Mouse (Mus musculus): ENCODE results near the gene Ptpn18. TPM values are rescaled to one million over a fixed set of nuclear protein-coding genes. Genes with fewer than 3 reads are reported as not detected.
A peak's percentile ranks its signal among the peaks of the same experiment; 100 is the strongest.

Ptpn18 gene
- polyA plus RNA-seq, 1 experiment from 2014 or later, result 43.2 TPM

DNA sequence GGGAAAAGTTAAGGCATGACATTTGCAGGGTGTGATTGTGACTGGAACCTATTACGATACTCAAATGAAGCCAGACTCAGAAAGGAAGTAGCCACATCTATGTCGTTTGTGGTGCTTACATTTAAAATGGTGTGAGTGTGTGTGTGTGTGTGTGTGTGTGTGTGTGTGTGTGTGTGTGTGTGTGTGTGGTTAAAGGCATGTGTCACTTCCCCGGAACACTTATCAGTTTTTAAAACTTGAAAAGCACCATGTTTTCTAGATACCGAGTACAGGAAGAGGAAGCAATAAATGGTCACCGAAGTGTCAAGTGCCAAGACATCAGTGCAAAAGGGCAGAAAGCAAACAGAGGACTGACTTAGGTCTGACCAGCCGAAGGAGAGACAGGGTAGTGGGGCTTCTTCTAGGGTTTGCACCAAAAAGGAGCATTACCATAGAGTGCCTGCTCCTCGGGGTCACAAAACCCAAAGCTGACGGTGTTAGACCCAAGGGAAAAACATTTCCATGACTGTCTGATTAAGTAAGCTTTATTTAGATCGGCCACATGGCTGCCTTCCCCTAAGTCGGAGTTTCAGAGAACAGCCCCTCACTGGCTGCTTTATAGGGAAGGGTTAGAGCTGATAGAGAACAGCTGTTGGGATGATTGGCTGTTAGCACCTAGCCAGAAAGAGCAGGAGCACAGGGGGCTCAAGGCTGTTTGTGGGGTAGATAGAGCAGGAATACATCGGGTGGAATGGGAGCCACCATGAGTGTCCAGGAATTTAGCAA lies 19.5 kb downstream of the Ptpn18 start:
- WGBS, result 27% methylated on average over 11 of the region's 11 CpGs
- H3K4me1 ChIP-seq (replicated peaks; ENCODE audit: control insufficient read depth, insufficient read depth, low read length), result peaks cover 4% of the 10 kb centered on the region; the same call in 1 of the 2 replicates
- peak; percentile 45 for ATAC-seq (ENCODE audit: low read depth)

DNA sequence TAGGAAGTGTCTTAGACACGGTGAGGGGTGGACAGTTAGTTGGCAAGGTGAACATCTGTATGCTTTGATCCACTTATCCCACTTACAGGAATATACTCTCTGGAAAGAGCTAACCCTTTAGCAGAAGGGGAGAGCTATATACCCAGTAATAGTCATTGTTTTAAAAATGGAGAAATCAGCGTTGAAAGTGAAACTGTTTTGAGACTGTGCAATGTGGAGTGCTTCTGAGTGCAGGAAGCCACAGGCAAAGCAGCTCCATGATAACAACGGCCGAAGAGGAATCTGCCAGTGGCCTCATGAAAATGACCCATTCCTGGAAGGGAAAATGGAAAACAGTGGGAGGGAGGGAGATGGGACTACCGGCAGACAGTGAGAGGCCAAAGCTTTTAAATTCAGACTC lies 21.2 kb downstream of the Ptpn18 start:
- Histone ChIP-seq H3K4me2 (ENCODE audit: low read depth, low read length) (no peak overlapping the region), H3K4me3 (ENCODE audit: low read length) (no peak overlapping the region), H3K27ac (ENCODE audit: low read length) (no peak overlapping the region), H3K27me3 (ENCODE audit: control insufficient read depth, insufficient read depth, low read depth, low read length) (no peaks in the 10 kb centered on the region), H3K9me3 (ENCODE audit: control insufficient read depth, low read length) (no peaks in the 10 kb centered on the region), H3K4me1 (replicated peaks; ENCODE audit: control insufficient read depth, insufficient read depth, low read length) (peaks cover 8% of the 10 kb centered on the region), H3K36me3 (ENCODE audit: control insufficient read depth, insufficient read depth, low read length) (no peaks in the 10 kb centered on the region), H3K9ac (ENCODE audit: low read length) (no peak overlapping the region)
- 60% methylated on average over 5 of the region's 5 CpGs for WGBS
- no peak for ATAC-seq (ENCODE audit: low read depth)

More for the DNA sequence above, 19.5 kb downstream of the Ptpn18 start:
- H3K4me2 ChIP-seq (ENCODE audit: low read depth, low read length), result no peak overlapping the region
- no peaks in the 10 kb centered on the region for H3K9me3 ChIP-seq (ENCODE audit: control insufficient read depth, low read length)
- H3K4me3 ChIP-seq (ENCODE audit: low read length), result no peak overlapping the region
- no peak overlapping the region for H3K9ac ChIP-seq (ENCODE audit: low read length)
- H3K36me3 ChIP-seq (ENCODE audit: control insufficient read depth, insufficient read depth, low read length), result no peaks in the 10 kb centered on the region
- no peak overlapping the region for H3K27ac ChIP-seq (ENCODE audit: low read length)
- no peaks in the 10 kb centered on the region for H3K27me3 ChIP-seq (ENCODE audit: control insufficient read depth, insufficient read depth, low read depth, low read length)

DNA sequence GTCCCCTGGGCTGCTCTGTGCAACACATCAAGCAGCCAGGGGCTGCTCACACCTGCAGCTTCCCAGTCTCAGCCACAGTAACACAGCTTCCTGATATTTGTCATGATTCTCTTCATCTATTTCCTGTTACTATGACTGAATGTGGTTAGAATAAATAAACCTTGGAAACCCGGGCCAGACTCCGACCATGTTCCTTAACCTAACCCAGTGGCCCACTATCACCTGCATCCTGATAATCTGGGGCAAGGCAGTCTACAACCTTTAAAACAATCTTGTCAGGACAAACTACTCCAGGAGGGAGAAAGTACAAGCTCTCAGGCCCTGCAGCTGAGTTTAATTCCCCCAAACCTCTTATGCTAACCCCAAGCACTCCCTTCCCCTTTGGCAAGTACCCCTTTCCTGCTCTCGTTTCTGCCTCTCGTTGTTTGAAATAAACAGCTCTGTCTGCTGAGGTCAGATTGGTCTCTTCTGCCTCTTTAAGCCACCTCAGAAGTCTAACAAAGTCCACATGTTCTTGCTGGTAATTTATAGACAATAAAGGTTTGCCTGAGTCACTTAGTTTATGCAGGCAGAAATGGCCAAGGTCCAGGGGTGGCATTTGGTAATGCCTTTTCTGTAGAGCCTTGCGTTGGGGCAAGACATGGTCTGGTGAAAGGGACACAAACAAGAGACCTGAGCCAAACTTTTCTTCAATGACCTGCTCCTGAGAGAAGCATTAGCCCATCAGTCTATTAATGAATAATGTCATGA lies 22.5 kb downstream of the Ptpn18 start:
- no peaks in the 10 kb centered on the region for H3K36me3 ChIP-seq (ENCODE audit: control insufficient read depth, insufficient read depth, low read length)
- WGBS, result 32% methylated on average over 5 of the region's 5 CpGs
- peaks cover 8% of the 10 kb centered on the region for H3K4me1 ChIP-seq (replicated peaks; ENCODE audit: control insufficient read depth, insufficient read depth, low read length)
- no peak overlapping the region for H3K4me2 ChIP-seq (ENCODE audit: low read depth, low read length)
- H3K9ac ChIP-seq (ENCODE audit: low read length), result no peak overlapping the region
- H3K27me3 ChIP-seq (ENCODE audit: control insufficient read depth, insufficient read depth, low read depth, low read length), result no peaks in the 10 kb centered on the region
- no peak overlapping the region for H3K27ac ChIP-seq (ENCODE audit: low read length)
- ATAC-seq (ENCODE audit: low read depth), result no peak
- no peaks in the 10 kb centered on the region for H3K9me3 ChIP-seq (ENCODE audit: control insufficient read depth, low read length)
- no peak overlapping the region for H3K4me3 ChIP-seq (ENCODE audit: low read length)

- ATAC-seq (ENCODE audit: low read depth), result no peak
- Histone ChIP-seq H3K4me3 (ENCODE audit: low read length) (no peak overlapping the region), H3K4me1 (replicated peaks; ENCODE audit: control insufficient read depth, insufficient read depth, low read length) (peaks cover 4% of the 10 kb centered on the region; the same call in 1 of the 2 replicates), H3K9ac (ENCODE audit: low read length) (no peak overlapping the region), H3K9me3 (ENCODE audit: control insufficient read depth, low read length) (no peaks in the 10 kb centered on the region), H3K27ac (ENCODE audit: low read length) (no peak overlapping the region), H3K4me2 (ENCODE audit: low read depth, low read length) (no peak overlapping the region), H3K36me3 (ENCODE audit: control insufficient read depth, insufficient read depth, low read length) (no peaks in the 10 kb centered on the region), H3K27me3 (ENCODE audit: control insufficient read depth, insufficient read depth, low read depth, low read length) (no peaks in the 10 kb centered on the region)
- 61% methylated on average over 10 of the region's 10 CpGs for whole genome bisulfite sequencing
These were observed 24.9 kb downstream of the Ptpn18 start for GRCm38 (mm10) chr1:34484470-34484869.

GRCm38 (mm10) chr1:34485461-34486188 lies 26.1 kb downstream of the Ptpn18 start:
- no peak overlapping the region for H3K9ac ChIP-seq (ENCODE audit: low read length)
- ATAC-seq (ENCODE audit: low read depth), result peak; percentile 38; the same call in 1 of the 2 replicates
- WGBS, result 6% methylated on average over 25 of the region's 25 CpGs
- no peaks in the 10 kb centered on the region for H3K27me3 ChIP-seq (ENCODE audit: control insufficient read depth, insufficient read depth, low read depth, low read length)
- no peaks in the 10 kb centered on the region for H3K36me3 ChIP-seq (ENCODE audit: control insufficient read depth, insufficient read depth, low read length)
- H3K4me3 ChIP-seq (ENCODE audit: low read length), result peak overlapping the region; percentile 30
- H3K9me3 ChIP-seq (ENCODE audit: control insufficient read depth, low read length), result no peaks in the 10 kb centered on the region
- peaks cover 4% of the 10 kb centered on the region; the same call in 1 of the 2 replicates for H3K4me1 ChIP-seq (replicated peaks; ENCODE audit: control insufficient read depth, insufficient read depth, low read length)
- peak overlapping the region; percentile 51 for H3K4me2 ChIP-seq (ENCODE audit: low read depth, low read length)
- no peak overlapping the region for H3K27ac ChIP-seq (ENCODE audit: low read length)

GRCm38 (mm10) chr1:34487383-34487782 lies 27.8 kb downstream of the Ptpn18 start:
- no peaks in the 10 kb centered on the region for H3K9me3 ChIP-seq (ENCODE audit: control insufficient read depth, low read length)
- no peak overlapping the region for H3K27ac ChIP-seq (ENCODE audit: low read length)
- peaks cover 4% of the 10 kb centered on the region; the same call in 1 of the 2 replicates for H3K4me1 ChIP-seq (replicated peaks; ENCODE audit: control insufficient read depth, insufficient read depth, low read length)
- H3K4me2 ChIP-seq (ENCODE audit: low read depth, low read length), result no peak overlapping the region
- H3K4me3 ChIP-seq (ENCODE audit: low read length), result no peak overlapping the region
- no peaks in the 10 kb centered on the region for H3K36me3 ChIP-seq (ENCODE audit: control insufficient read depth, insufficient read depth, low read length)
- ATAC-seq (ENCODE audit: low read depth), result no peak
- no peaks in the 10 kb centered on the region for H3K27me3 ChIP-seq (ENCODE audit: control insufficient read depth, insufficient read depth, low read depth, low read length)
- no peak overlapping the region for H3K9ac ChIP-seq (ENCODE audit: low read length)
- 93% methylated on average over 3 of the region's 3 CpGs for WGBS

- Histone ChIP-seq H3K27ac (ENCODE audit: low read length) (no peak overlapping the region), H3K9me3 (ENCODE audit: control insufficient read depth, low read length) (no peaks in the 10 kb centered on the region), H3K4me3 (ENCODE audit: low read length) (no peak overlapping the region), H3K36me3 (ENCODE audit: control insufficient read depth, insufficient read depth, low read length) (no peaks in the 10 kb centered on the region), H3K4me1 (replicated peaks; ENCODE audit: control insufficient read depth, insufficient read depth, low read length) (peaks cover 4% of the 10 kb centered on the region; the same call in 1 of the 2 replicates), H3K4me2 (ENCODE audit: low read depth, low read length) (no peak overlapping the region), H3K27me3 (ENCODE audit: control insufficient read depth, insufficient read depth, low read depth, low read length) (no peaks in the 10 kb centered on the region), H3K9ac (ENCODE audit: low read length) (no peak overlapping the region)
- 82% methylated on average over 6 of the region's 6 CpGs for WGBS
- no peak for ATAC-seq (ENCODE audit: low read depth)
These were observed 30.4 kb downstream of the Ptpn18 start for GRCm38 (mm10) chr1:34489852-34490541.

DNA sequence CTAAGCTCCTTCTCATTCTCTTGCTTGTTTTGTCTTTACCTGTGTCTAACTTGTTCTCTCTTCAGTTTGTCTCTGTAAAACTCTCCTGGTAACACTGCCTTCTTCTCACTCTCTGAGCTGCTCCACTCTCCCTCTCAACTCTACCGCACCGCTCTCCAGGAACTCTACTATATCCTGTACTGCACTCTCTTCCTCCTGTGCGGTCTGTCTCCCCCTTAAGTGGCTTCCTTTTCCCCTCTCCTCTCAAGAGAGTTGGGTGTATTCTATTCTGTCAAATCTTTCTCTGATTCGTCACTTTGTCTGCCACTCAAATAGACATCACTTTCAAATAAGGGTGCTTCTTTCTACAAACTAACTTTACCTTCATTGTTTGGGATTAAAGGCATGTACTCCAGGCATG lies 31.9 kb downstream of the Ptpn18 start:
- H3K27ac ChIP-seq (ENCODE audit: low read length), result no peak overlapping the region
- H3K4me1 ChIP-seq (replicated peaks; ENCODE audit: control insufficient read depth, insufficient read depth, low read length), result no peaks in the 10 kb centered on the region
- WGBS, result 77% methylated on average over 4 of the region's 4 CpGs
- H3K4me2 ChIP-seq (ENCODE audit: low read depth, low read length), result no peak overlapping the region
- H3K9me3 ChIP-seq (ENCODE audit: control insufficient read depth, low read length), result no peaks in the 10 kb centered on the region
- H3K4me3 ChIP-seq (ENCODE audit: low read length), result no peak overlapping the region
- H3K36me3 ChIP-seq (ENCODE audit: control insufficient read depth, insufficient read depth, low read length), result no peaks in the 10 kb centered on the region
- no peak for ATAC-seq (ENCODE audit: low read depth)
- no peaks in the 10 kb centered on the region for H3K27me3 ChIP-seq (ENCODE audit: control insufficient read depth, insufficient read depth, low read depth, low read length)
- no peak overlapping the region for H3K9ac ChIP-seq (ENCODE audit: low read length)

All from lung, embryonic 16.5 days (tissue).